Mouse (Mus musculus) lung, adult 2 months (tissue): Measurements from ENCODE around the gene Hagh.
A peak's percentile ranks its signal among the peaks of the same experiment; 100 is the strongest.

Source experiments
- CTCF ChIP-seq: fragments of 200-500 bp; IDR thresholded peaks from 2 replicates; pipeline ENCODE4 v1.5.1; 2011; ENCODE audit warnings: mild to moderate bottlenecking, low read length, control low read depth; ENCODE audit not compliant: insufficient read depth
- POLR2A ChIP-seq: fragments of 200-500 bp; IDR thresholded peaks from 2 replicates; pipeline ENCODE4 v1.6.1; 2011; ENCODE audit warnings: low read depth, mild to moderate bottlenecking, control low read depth, low read length, borderline replicate concordance; ENCODE audit errors: extremely low read depth

- TF ChIP-seq POLR2A (peak; percentile 40; the same call in 1 of the 2 replicates), CTCF (no peak)
These were observed 50.5 kb downstream of the Hagh start for GRCm38 (mm10) chr17:24890151-24891092.
